Mouse (Mus musculus) gastrocnemius, adult 2 months (tissue): ENCODE results near the gene Myo1a. TPM values are rescaled to one million over a fixed set of nuclear protein-coding genes. Genes with fewer than 3 reads are reported as not detected.
A peak's percentile ranks its signal among the peaks of the same experiment; 100 is the strongest.

Source experiments
- DNase-seq: peaks from one replicate; pipeline ENCODE4 v3.0.0; 2022
- H3K27ac ChIP-seq: fragments of 200-600 bp; 2 replicates; pipeline ENCODE4 v1.8.1; 2022; ENCODE audit warnings: mild to moderate bottlenecking
- H3K4me3 ChIP-seq: fragments of 200-600 bp; 2 replicates; pipeline ENCODE4 v1.8.1; 2022; ENCODE audit warnings: mild to moderate bottlenecking, moderate library complexity
- CTCF ChIP-seq: fragments of 200-600 bp; IDR thresholded peaks from 2 replicates; pipeline ENCODE4 v1.8.1; 2022; ENCODE audit warnings: antibody characterized with exemption, mild to moderate bottlenecking, moderate library complexity
- intact Hi-C: fragments of 180-260 bp; cut with DNase I; formaldehyde crosslinking; loops from one replicate; pipeline ENCODE4 v1.15.1; 2025
- total RNA-seq, 2 experiments: library from RNA; stranded (reverse); gene quantifications; 2 replicates each; pipeline ENCODE4 v1.2.3; 2021

Gene Myo1a
- total RNA-seq, 2 experiments from 2014 or later: not detected

DNA sequence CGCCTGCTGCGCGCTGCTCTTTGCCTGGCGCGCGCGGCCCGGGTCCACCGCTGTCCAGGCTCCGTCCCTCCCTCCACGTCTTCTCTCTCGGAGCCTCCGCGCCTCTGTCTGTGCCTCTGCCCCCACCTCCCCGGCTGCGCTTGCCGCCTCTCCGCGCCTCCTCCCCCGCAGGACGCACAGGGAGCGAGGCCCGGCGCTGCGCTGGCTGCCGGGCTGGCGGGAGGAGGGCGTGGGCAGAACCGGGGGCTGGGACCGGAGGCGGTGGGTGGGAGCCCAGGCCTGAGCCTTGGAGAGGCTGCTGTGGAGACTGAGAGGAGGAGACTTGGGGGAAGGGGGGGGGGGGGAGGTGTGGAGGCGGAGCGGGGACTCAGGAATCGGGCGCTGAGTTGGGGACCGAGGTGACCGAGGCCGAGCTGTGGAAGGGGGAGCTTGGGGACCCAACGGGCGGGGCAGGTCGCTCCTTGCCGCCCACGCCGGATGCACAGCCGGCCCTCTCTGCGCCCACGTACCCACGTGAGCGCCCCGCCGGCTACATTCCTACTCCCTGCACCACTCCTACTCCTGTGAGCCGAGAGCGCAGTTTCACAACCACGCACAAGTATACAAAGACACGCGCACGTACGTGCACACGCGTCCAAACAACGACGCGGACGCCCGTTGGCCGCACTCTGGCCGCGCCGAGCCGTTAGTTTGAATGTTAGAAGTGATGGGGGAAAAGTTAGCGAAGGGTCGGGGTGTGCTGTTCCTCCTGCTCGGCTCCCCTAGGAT lies 38.3 kb upstream of the Myo1a start, which contains the start of gene Nemp1:
Gene Nemp1 (plus strand): TSS at position 401 of the 768 bp plus-strand sequence.
- peak; percentile 93 for DNase-seq
- Histone ChIP-seq H3K4me3 (peak within 1 kb of the TSS; percentile 76), H3K27ac (peak within 1 kb of the TSS; percentile 95)
- intact Hi-C loops: no loop called here
- TF ChIP-seq CTCF: no peak

- intact Hi-C loops: no loop called here
- Histone ChIP-seq H3K27ac (peak overlapping the region; percentile 95), H3K4me3 (peak overlapping the region; percentile 76)
- TF ChIP-seq CTCF: no peak
- DNase-seq: peak; percentile 94
These were observed 37.5 kb upstream of the Myo1a start for GRCm38 (mm10) chr10:127667269-127668092.

DNA sequence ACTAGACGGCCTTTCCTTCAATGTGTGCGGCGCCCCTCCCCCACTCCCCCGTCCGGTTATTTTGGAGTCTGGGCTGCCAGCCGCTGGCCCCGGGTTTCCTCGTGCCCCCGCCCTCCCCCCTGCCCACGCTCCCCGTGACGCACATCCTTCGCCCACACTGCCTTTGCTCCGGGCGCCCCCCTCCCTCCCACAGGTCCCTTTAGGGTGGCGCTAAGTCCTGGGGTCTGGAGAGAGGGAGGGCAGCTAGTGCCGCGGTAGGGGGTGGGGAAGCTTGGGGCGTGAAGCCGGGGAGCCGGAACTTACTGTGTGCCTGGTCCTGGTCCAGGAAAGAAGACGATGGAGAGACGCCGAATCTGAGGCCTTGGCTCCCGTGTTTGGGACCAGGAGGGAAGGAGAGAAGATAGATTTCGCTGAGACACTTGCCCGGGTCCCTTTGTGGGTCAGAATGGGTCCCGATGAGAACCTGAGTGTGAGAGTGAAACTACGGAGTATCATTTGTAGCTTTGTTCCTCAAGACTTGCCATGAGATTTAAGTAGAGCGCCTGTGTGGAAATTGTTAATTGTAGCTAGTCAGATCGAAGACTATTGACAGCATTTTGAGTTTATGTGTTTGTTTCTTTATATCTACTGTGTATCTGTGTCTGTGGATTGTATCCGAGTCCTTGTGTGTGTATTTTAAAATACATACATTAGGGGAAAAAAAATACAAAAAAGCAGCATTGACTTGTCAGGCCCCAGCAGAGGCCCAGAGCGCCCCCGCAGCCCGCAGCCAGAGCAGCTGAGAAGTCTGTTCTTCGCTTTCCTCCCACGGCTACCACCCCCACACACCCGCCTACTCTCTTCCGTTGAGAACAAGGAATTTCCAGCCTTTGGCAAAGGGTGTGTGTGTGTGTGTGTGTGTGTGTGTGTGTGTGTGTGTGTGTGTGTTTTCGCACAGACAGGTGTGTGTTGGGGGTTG lies 36.6 kb upstream of the Myo1a start, which contains the start of gene Nab2:
Gene Nab2 (minus strand): TSS at position 476 of the 958 bp plus-strand sequence.
- Histone ChIP-seq H3K27ac (peak within 1 kb of the TSS; percentile 95), H3K4me3 (peak within 1 kb of the TSS; percentile 76)
- TF ChIP-seq CTCF: peak; percentile 9; the same call in 1 of the 2 replicates
- intact Hi-C loops: no loop called here
- peak; percentile 87 for DNase-seq

DNA sequence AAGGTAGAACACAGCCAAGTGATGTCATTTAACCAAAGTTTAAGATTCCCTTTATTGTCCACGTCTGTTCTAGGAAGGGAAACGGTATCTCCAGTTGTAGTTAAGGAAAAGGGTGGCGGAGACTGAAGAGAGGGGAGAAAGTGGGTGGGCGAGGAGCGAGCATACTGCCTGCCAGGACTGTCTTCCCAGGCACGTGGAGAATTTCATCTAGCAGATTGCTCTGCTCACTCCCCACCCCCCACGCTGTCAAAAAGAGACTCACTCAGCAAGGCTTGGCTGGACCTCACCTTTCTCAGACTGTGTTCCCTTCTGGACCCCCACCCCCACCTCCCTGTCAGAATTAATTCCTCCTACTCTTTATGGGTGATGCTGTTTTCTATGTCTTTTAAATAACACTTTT lies 35.8 kb upstream of the Myo1a start:
- no peak for TF ChIP-seq CTCF
- peak overlapping the region; percentile 76 for H3K4me3 ChIP-seq

DNA sequence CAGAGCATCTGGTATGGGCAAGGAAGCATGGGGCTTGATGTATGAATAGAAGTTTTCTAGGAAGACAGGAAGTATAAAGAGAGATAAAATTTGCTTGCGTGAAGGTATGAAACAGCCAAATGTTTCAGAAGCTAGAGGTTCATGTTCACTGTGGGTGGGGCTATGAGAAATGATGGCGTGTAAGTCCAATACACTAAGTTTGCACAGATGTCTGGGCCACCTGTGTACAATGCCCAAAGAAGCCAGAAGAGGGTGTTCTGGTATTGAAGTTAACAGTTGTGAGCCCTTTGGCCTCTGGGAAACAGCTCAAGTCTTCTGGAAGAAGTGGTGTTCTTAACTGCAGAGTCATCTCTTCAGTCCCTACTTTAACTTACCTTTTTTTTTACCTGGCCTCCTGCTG lies 34.8 kb upstream of the Myo1a start:
- Histone ChIP-seq H3K27ac (no peak overlapping the region), H3K4me3 (no peak overlapping the region)
- TF ChIP-seq CTCF: no peak
- intact Hi-C loops: loop anchor here (10.0 kb wide), 1 partner anchor 595 kb away; the partner anchor contains the start of genes Agap2 and Tspan31
- no peak for DNase-seq

More for the DNA sequence above, 35.8 kb upstream of the Myo1a start:
- H3K27ac ChIP-seq: peak overlapping the region; percentile 95
- DNase-seq: no peak
- intact Hi-C loops: no loop called here

- peak; percentile 21 for DNase-seq
- TF ChIP-seq CTCF: peak; percentile 60
- Histone ChIP-seq H3K27ac (no peak overlapping the region), H3K4me3 (no peak overlapping the region)
- intact Hi-C loops: loop anchor here (10.0 kb wide), 1 partner anchor 596 kb away; the partner anchor contains the start of genes Agap2 and Tspan31
These were observed 33.7 kb upstream of the Myo1a start for GRCm38 (mm10) chr10:127671276-127671675.

GRCm38 (mm10) chr10:127674046-127674655 lies 30.8 kb upstream of the Myo1a start:
- Histone ChIP-seq H3K27ac (peak overlapping the region; percentile 46), H3K4me3 (no peak overlapping the region)
- TF ChIP-seq CTCF: no peak
- DNase-seq: no peak
- intact Hi-C loops: loop anchor here (10.0 kb wide), 1 partner anchor 599 kb away; the partner anchor contains the start of genes Agap2 and Tspan31

GRCm38 (mm10) chr10:127674794-127675522 lies 30.0 kb upstream of the Myo1a start:
- H3K27ac ChIP-seq: peak overlapping the region; percentile 83
- peak; percentile 85 for DNase-seq
- TF ChIP-seq CTCF: no peak; the same call in 1 of the 2 replicates
- peak overlapping the region; percentile 62 for H3K4me3 ChIP-seq
- intact Hi-C loops: loop anchor here (1.0 to 10.0 kb wide), 2 partner anchors 34 to 600 kb away; partner anchors contain the start of genes Agap2 and Tspan31

GRCm38 (mm10) chr10:127675859-127676398 lies 29.0 kb upstream of the Myo1a start:
- Histone ChIP-seq H3K27ac (peak overlapping the region; percentile 83), H3K4me3 (peak overlapping the region; percentile 82)
- intact Hi-C loops: loop anchor here (1.0 to 10.0 kb wide), 2 partner anchors 35 to 601 kb away; partner anchors contain the start of genes Agap2 and Tspan31
- no peak for DNase-seq
- no peak for TF ChIP-seq CTCF
